Mouse (Mus musculus): ENCODE data around the gene Ttll3. TPM values are rescaled to one million over a fixed set of nuclear protein-coding genes. Genes with fewer than 3 reads are reported as not detected.

Gene Ttll3
- polyA plus RNA-seq, 1 experiment from 2014 or later: 11.8 TPM

DNA sequence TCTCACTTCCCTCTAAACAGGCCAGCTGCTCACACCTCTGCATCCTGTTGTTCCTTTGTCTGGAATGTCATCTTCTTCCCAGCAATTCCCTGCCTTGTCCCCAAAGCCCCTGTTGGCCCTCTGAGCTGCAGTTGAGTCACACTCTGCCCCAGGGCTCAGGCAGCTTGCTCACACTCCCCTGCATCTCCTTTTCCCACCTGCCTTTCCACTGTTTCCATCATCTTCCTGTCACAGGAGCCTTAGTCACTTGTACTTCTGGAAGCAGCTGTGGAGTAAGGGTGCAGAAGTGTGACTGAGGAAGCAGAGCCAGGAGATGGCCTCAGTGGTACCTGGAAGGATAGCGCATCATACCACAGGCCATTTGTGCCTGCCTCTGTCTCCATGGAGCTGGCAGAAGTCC lies 26.8 kb upstream of the Ttll3 start:
- no peak for ATAC-seq (ENCODE audit: low FRiP score)
- Histone ChIP-seq H3K9me3 (no peaks in the 10 kb centered on the region), H3K27me3 (0 out of 2 replicates have a peak, but pooled peaks cover 3% of the 10 kb centered on the region), H3K4me2 (no peak overlapping the region), H3K9ac (no peak overlapping the region), H3K36me3 (peaks cover 13% of the 10 kb centered on the region), H3K4me3 (no peak overlapping the region), H3K4me1 (replicated peaks) (no peaks in the 10 kb centered on the region), H3K27ac (no peak overlapping the region)
- 82% methylated on average over 1 of the region's 1 CpGs for WGBS

DNA sequence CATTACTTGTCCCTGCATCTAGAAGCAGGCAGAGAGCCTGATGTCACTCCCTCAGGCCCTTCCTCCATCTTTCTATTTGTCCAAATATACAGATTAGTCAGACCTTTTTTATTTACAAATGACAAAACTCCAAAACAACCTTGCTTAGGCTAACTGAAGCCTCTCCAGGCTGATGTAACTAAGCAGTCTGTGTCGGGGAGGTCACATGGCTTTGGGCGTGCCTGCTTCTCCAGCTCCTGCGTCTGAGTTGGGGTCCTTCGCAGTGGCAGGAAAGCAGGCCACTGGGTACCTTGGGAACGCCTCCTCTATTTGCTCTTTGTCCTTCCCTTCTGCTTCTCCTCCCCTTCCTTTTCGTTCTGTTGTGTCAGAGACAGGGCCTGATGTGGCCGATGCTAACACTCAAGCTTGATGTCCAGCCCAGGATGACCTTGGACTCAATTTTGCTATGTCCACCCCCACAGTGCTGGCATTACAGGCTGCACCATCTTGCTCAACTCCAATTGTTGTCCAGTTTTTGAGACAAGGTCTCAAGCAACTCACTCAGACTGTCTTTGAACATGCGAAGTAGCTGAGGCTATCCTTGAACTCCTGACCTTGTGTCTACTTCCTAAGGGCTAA lies 24.4 kb upstream of the Ttll3 start:
- Histone ChIP-seq H3K36me3 (peaks cover 29% of the 10 kb centered on the region), H3K27me3 (no peaks in the 10 kb centered on the region), H3K4me3 (no peak overlapping the region), H3K9me3 (no peaks in the 10 kb centered on the region), H3K4me1 (replicated peaks) (no peaks in the 10 kb centered on the region), H3K27ac (no peak overlapping the region), H3K4me2 (no peak overlapping the region), H3K9ac (no peak overlapping the region)
- no peak for ATAC-seq (ENCODE audit: low FRiP score)
- WGBS: 65% methylated on average over 8 of the region's 8 CpGs

DNA sequence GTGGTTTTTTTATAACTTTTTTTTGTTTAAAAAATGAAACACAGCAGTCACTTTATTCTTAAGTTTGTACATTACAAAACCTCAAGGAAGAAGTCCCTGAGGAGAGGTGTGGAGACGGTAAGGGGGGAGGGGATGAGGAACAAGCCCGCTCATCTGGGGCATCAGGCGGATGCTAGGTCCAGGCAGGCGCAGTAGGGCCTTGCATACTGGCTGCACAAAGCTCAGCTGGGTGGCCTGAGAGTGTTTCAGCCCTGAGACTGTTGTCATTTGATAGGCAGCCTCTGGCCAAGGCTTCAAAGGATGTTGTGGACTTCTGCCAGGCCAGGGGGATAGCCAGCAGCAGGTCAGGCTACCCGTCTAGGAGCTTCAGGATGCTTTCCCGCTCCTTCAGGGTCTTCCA lies 22.4 kb upstream of the Ttll3 start:
- Histone ChIP-seq H3K36me3 (peaks cover 49% of the 10 kb centered on the region), H3K9ac (no peak overlapping the region), H3K4me1 (replicated peaks) (no peaks in the 10 kb centered on the region), H3K27ac (no peak overlapping the region), H3K4me2 (no peak overlapping the region), H3K27me3 (no peaks in the 10 kb centered on the region), H3K9me3 (no peaks in the 10 kb centered on the region), H3K4me3 (no peak overlapping the region)
- no peak for ATAC-seq (ENCODE audit: low FRiP score)
- 92% methylated on average over 6 of the region's 6 CpGs for WGBS

DNA sequence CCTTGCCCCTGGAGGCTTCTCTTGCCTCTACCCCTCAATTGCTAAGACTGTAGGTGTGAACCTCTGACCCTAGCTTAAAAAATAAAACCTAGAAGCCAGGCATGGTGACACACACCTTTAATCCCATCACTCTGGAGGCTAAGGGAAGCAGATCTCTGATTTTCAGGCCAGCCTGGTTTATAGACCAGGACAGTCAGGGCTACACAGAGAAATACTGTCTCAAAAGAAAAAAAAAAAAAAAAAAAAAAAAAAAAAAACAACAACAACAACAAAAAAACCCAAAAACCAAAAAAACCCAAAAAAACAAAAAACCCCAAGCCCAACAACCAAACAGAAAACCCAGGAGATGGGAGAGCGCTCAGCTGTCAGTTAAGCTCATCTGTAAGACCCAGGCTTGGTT lies 21.5 kb upstream of the Ttll3 start:
- Histone ChIP-seq H3K4me2 (no peak overlapping the region), H3K27me3 (no peaks in the 10 kb centered on the region), H3K9me3 (no peaks in the 10 kb centered on the region), H3K27ac (no peak overlapping the region), H3K36me3 (peaks cover 58% of the 10 kb centered on the region), H3K9ac (no peak overlapping the region), H3K4me1 (replicated peaks) (no peaks in the 10 kb centered on the region), H3K4me3 (no peak overlapping the region)
- no peak for ATAC-seq (ENCODE audit: low FRiP score)
- 100% methylated on average over 1 of the region's 1 CpGs for WGBS

DNA sequence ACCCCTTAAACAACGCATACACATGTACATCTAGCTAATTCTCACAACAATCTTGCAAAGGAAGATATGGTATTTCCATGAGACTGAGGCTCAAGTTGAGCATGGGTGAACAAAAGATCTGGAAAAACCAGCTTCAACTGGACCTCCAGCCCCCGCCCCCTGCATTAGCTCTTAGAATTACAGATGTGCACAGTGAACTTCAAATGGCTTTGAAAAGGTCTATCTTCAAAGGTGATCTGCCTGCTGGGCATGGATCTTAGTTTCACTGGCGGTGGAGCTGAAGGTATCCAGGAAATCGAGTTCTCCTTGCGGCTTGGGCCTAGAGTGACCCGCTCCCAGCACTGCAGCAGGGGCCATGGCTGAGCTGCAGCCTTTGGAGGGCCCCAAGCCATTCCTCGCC lies 20.9 kb upstream of the Ttll3 start:
- Histone ChIP-seq H3K36me3 (peaks cover 64% of the 10 kb centered on the region), H3K9ac (no peak overlapping the region), H3K27ac (peak overlapping the region; percentile 23; the same call in 1 of the 2 replicates), H3K27me3 (no peaks in the 10 kb centered on the region), H3K4me3 (no peak overlapping the region), H3K4me1 (replicated peaks) (no peaks in the 10 kb centered on the region), H3K4me2 (no peak overlapping the region), H3K9me3 (no peaks in the 10 kb centered on the region)
- ATAC-seq (ENCODE audit: low FRiP score): no peak
- WGBS: 89% methylated on average over 7 of the region's 7 CpGs

DNA sequence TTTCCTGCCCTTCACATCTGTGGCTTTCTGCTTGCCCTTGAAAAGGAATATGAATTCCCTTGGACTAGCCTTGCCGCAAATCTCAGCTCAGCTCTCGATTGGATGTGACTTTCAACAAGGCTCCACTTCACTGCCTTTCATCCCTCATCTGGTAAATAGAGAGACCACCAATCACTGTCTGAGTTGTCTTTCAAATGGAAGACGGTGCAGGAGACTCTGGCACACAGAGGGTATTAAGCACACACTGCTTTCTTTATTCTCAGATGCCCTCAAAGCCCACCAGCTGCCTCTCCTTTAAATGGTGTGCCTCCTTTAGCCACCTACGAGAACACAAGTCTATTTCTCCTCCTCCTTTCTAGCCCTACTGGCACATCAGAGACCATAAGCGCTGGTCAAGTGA lies 20.5 kb upstream of the Ttll3 start:
- WGBS: 76% methylated on average over 5 of the region's 5 CpGs
- Histone ChIP-seq H3K4me1 (replicated peaks) (no peaks in the 10 kb centered on the region), H3K27me3 (no peaks in the 10 kb centered on the region), H3K27ac (no peak overlapping the region; the same call in 1 of the 2 replicates), H3K9me3 (no peaks in the 10 kb centered on the region), H3K4me2 (no peak overlapping the region), H3K36me3 (peaks cover 68% of the 10 kb centered on the region), H3K9ac (no peak overlapping the region), H3K4me3 (no peak overlapping the region)
- ATAC-seq (ENCODE audit: low FRiP score): no peak

DNA sequence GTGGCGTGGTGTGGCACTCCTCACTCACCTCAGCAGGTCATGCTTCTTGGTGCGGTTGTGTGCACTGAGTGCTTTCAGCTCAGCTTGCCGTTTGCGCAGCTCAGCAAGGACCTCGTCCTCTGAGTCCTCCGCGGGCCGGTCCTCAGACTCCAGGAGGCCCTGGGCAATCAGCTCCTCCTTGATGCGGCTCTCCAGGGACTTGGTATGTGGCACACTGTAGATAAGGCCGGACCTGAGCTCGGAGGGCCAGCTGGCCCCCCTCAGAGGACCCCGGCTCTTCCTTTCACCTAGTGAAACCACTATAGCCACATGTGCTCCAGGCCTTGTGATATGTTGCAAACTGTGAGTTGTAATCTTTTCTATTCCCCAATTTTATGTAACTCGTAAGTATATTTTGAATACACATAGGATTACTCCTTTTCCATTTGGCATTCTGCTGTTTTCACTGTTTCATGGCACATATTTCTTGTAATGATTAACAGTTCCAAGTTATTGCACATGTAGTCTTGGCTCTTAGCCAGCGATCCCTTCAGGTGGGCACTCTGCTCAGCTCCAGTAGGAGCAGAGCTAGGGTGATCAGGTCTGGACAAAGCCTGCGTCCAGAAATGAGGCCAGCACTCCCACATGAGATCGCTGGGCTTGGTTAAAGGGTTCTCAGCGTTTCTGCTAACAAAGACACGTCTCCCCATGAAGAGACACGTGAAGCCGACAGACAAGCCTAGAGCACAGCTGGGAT lies 18.7 kb upstream of the Ttll3 start:
- H3K9me3 ChIP-seq: no peaks in the 10 kb centered on the region
- no peak overlapping the region for H3K9ac ChIP-seq
- peaks cover 86% of the 10 kb centered on the region for H3K36me3 ChIP-seq
- H3K4me1 ChIP-seq (replicated peaks): no peaks in the 10 kb centered on the region
- H3K27ac ChIP-seq: no peak overlapping the region
- no peak for ATAC-seq (ENCODE audit: low FRiP score)
- WGBS: 95% methylated on average over 20 of the region's 20 CpGs
- H3K27me3 ChIP-seq: no peaks in the 10 kb centered on the region
- H3K4me3 ChIP-seq: no peak overlapping the region
- no peak overlapping the region for H3K4me2 ChIP-seq

DNA sequence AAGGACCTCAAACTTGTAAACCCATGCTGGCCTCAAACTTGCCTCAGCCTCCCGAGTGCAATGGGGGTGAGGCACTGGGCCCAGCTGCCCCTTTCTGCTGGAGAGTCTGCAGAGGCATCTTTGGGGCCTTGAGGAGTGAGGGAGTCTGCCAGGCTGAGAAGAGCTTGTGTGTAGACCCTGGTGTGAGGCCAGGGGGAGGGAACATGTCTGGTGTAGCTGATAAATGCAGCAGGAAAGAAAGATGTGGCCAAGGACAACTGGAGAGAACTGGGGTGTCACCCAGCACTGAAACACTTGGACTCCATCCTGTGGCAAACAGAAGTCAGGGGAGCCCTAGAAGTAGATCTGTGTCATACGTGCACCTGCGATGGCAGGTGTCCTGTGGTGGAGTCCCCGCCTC lies 15.6 kb upstream of the Ttll3 start:
- Histone ChIP-seq H3K27ac (no peak overlapping the region), H3K9ac (no peak overlapping the region), H3K27me3 (no peaks in the 10 kb centered on the region), H3K9me3 (no peaks in the 10 kb centered on the region), H3K36me3 (peaks cover 75% of the 10 kb centered on the region), H3K4me3 (no peak overlapping the region), H3K4me2 (no peak overlapping the region), H3K4me1 (replicated peaks) (peaks cover 14% of the 10 kb centered on the region)
- no peak for ATAC-seq (ENCODE audit: low FRiP score)
- 93% methylated on average over 4 of the region's 4 CpGs for WGBS

DNA sequence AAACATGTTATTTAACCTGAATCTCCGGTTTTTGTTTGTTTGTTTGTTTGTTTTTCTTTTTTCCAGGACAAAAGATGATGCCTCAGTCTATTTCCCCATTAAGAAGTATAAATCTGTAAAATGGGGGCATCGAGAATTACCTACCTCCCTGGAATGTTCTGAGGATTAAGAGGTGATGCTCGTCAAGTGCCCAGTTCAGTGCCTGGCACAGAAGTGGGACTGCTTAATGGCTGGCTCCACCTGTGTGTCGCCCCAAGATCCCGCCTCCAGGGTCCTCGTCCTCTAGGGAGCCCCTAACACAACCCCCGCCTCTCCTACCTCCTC lies 11.9 kb upstream of the Ttll3 start:
- 11% methylated on average over 7 of the region's 7 CpGs for WGBS
- H3K27ac ChIP-seq: peak overlapping the region; percentile 95
- H3K4me2 ChIP-seq: peak overlapping the region; percentile 97
- peak overlapping the region; percentile 87 for H3K4me3 ChIP-seq
- peak overlapping the region; percentile 93 for H3K9ac ChIP-seq
- H3K36me3 ChIP-seq: peaks cover 58% of the 10 kb centered on the region
- H3K4me1 ChIP-seq (replicated peaks): peaks cover 28% of the 10 kb centered on the region
- H3K9me3 ChIP-seq: no peaks in the 10 kb centered on the region
- ATAC-seq (ENCODE audit: low FRiP score): no peak
- H3K27me3 ChIP-seq: no peaks in the 10 kb centered on the region

DNA sequence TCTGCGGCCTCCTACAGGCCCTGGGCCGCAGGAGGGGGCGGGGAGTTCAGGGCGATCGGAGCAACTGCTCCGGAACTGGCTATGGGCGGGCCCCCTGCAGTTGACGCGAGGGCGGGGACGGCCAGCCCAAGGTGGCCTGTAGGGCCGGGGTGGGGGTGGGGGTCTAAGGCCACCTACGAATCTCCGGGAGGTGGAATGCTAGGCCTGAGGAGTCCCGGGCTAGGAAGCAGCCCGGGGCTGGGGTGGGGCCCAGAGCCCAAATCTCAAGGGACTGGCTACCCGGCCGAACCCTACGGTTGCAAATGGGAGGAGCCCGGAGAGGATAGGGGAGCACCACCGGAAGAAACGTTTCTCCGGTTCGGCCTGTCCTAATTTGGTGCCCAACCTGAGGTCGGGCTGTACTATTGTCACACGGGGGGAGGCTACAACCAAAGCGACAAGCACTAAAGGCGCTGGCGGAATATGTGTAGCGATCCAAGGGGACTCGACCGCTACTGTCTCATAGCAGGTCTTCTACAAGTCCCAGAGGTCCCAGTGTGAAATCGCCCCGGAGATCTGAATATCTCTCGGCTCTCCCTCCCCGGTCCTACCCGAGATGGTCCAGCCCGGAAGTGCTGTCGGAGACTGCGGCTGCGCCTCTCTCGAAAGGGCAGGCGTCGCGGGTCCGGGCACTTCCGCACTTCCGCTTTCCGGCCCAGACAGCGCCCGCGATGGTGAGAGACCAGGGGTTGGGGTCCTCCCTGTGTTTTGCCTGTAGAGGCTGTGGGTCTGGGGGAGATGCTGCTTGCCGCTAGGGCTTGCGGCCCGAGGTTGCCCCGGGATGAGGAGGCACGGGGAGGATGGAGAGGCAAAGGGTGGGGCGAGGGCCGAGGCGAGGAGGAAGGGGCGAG lies 11.3 kb upstream of the Ttll3 start, which contains the start of the genes Tada3 and Arpc4:
Gene Tada3 (minus strand): TSS at position 388 of the 890 bp plus-strand sequence.
Gene Arpc4 (plus strand): TSS at position 620 of the 890 bp plus-strand sequence.
- Histone ChIP-seq H3K36me3 (peaks cover 58% of the 10 kb centered on the region), H3K27me3 (no peaks in the 10 kb centered on the region), H3K9me3 (no peaks in the 10 kb centered on the region), H3K4me1 (replicated peaks) (peaks cover 28% of the 10 kb centered on the region), H3K9ac (peak within 1 kb of the TSS; percentile 93), H3K4me2 (peak within 1 kb of the TSS; percentile 97), H3K27ac (peak within 1 kb of the TSS; percentile 95), H3K4me3 (peak within 1 kb of the TSS; percentile 87)
- 0% methylated on average over 61 of the region's 61 CpGs for WGBS
- ATAC-seq (ENCODE audit: low FRiP score): peak; percentile 96

DNA sequence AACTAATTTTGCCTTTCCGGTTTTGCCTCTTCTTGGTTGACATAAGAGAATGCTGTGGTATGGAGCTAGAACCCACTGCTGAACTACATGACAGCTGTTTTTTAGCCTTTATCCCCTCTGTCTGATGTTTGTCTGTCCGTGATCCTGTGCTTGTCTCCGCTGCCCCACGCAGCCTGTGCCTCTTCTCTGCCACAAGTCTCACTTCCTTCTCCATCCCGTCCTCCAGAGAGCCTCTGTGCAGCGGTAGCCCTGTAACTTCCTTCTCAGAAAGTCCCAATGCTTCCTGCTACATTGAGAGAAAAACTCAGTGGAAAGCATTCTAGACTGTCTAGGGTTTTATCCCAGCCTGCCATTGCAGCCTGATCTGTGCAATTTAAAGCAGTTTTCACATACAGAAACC lies 9.8 kb upstream of the Ttll3 start:
- no peak overlapping the region for H3K27ac ChIP-seq
- 84% methylated on average over 6 of the region's 6 CpGs for WGBS
- peak overlapping the region; percentile 97 for H3K4me2 ChIP-seq
- no peaks in the 10 kb centered on the region for H3K9me3 ChIP-seq
- H3K27me3 ChIP-seq: no peaks in the 10 kb centered on the region
- ATAC-seq (ENCODE audit: low FRiP score): no peak
- H3K4me1 ChIP-seq (replicated peaks): peaks cover 28% of the 10 kb centered on the region
- no peak overlapping the region; the same call in 1 of the 2 replicates for H3K9ac ChIP-seq
- peaks cover 58% of the 10 kb centered on the region for H3K36me3 ChIP-seq
- H3K4me3 ChIP-seq: peak overlapping the region; percentile 87

DNA sequence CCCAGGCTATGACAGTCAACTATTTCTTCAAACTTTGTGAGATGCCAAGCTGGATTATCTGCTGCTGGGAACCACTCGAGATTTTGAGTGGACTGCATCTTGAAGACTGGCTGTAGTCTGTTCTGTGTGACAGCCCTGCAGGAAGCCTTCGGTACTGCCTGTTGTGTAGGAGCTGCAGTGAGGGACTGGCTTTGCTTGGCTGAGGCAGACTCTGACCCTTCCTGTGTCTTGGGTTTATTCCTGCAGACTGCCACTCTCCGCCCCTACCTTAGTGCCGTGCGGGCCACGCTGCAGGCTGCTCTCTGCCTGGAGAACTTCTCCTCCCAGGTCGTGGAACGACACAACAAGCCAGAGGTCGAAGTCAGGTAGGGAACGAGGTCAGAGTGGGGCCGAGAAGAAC lies 8.6 kb upstream of the Ttll3 start:
- H3K4me1 ChIP-seq (replicated peaks): peaks cover 28% of the 10 kb centered on the region
- no peak overlapping the region for H3K4me2 ChIP-seq
- H3K9me3 ChIP-seq: no peaks in the 10 kb centered on the region
- H3K27ac ChIP-seq: no peak overlapping the region
- H3K27me3 ChIP-seq: no peaks in the 10 kb centered on the region
- H3K36me3 ChIP-seq: peaks cover 58% of the 10 kb centered on the region
- H3K9ac ChIP-seq: no peak overlapping the region
- H3K4me3 ChIP-seq: no peak overlapping the region
- 94% methylated on average over 11 of the region's 11 CpGs for WGBS
- no peak for ATAC-seq (ENCODE audit: low FRiP score)
